Mouse (Mus musculus) limb, embryonic 13.5 days (tissue): Measurements from ENCODE around the gene Fam19a5. TPM values are rescaled to one million over a fixed set of nuclear protein-coding genes. Genes with fewer than 3 reads are reported as not detected.

Experiments used
- ATAC-seq: fragments of 200-750 bp; cut with Nextera tagmentation; 2 replicates; pipeline ENCODE4 v1.8.0; 2017; ENCODE audit warnings: low read depth, moderate number of reproducible peaks, moderate TSS enrichment; ENCODE audit not compliant: low FRiP score
- H3K27ac ChIP-seq: fragments of 300-500 bp; sonication (generic); 2 replicates; pipeline ENCODE4 v1.5.1; 2015; ENCODE audit warnings: inconsistent platforms, mild to moderate bottlenecking, moderate library complexity
- H3K27me3 ChIP-seq: fragments of 300-500 bp; sonication (generic); 2 replicates; pipeline ENCODE4 v1.6.1; 2015; ENCODE audit warnings: mild to moderate bottlenecking, inconsistent platforms
- H3K36me3 ChIP-seq: fragments of 300-500 bp; sonication (generic); 2 replicates; pipeline ENCODE4 v1.6.1; 2015; ENCODE audit warnings: inconsistent platforms, mild to moderate bottlenecking, moderate library complexity
- H3K4me1 ChIP-seq: fragments of 300-500 bp; sonication (generic); 2 replicates; pipeline ENCODE4 v1.6.1; 2015; ENCODE audit warnings: inconsistent platforms
- H3K4me2 ChIP-seq: fragments of 300-500 bp; sonication (generic); replicated peaks from 2 replicates; pipeline ENCODE4 v1.6.1; 2015; ENCODE audit warnings: inconsistent platforms, mild to moderate bottlenecking, moderate library complexity
- H3K4me3 ChIP-seq: fragments of 300-500 bp; sonication (generic); 2 replicates; pipeline ENCODE4 v1.5.1; 2015; ENCODE audit warnings: moderate library complexity, mild to moderate bottlenecking, inconsistent platforms
- H3K9ac ChIP-seq: fragments of 300-500 bp; sonication (generic); 2 replicates; pipeline ENCODE4 v1.6.1; 2015; ENCODE audit warnings: mild to moderate bottlenecking, inconsistent platforms
- H3K9me3 ChIP-seq: fragments of 300-500 bp; sonication (generic); 2 replicates; pipeline ENCODE4 v1.6.1; 2016; ENCODE audit warnings: inconsistent platforms
- WGBS: fragments of 180-500 bp; shearing (Covaris S2); methylation state at CpG from one replicate; pipeline ENCODE4 v1.1.7; 2015; 5-methylcytosine and 5-hydroxymethylcytosine counted together
- polyA plus RNA-seq: library from polyadenylated mRNA; unstranded; fragments of >200 nt; fragmentation: Nextera tagmentation; extraction: Ambion mirVana; gene quantifications from 2 replicates; pipeline ENCODE4 v1.2.1, GENCODE M21; 2015

Fam19a5 gene
- polyA plus RNA-seq, 1 experiment from 2014 or later, result 4.8 TPM

GRCm38 (mm10) chr15:87550756-87551155, 6.7 kb downstream of the Fam19a5 start:
- H3K9me3 ChIP-seq, result no peaks in the 10 kb centered on the region
- no peak overlapping the region for H3K4me2 ChIP-seq
- H3K27ac ChIP-seq, result no peak overlapping the region
- no peak for ATAC-seq
- no peak overlapping the region for H3K4me3 ChIP-seq
- no peak overlapping the region for H3K9ac ChIP-seq
- H3K27me3 ChIP-seq, result peaks cover 51% of the 10 kb centered on the region
- 43% methylated on average over 5 of the region's 5 CpGs for WGBS
- no peaks in the 10 kb centered on the region for H3K36me3 ChIP-seq
- H3K4me1 ChIP-seq, result no peaks in the 10 kb centered on the region

- H3K4me3 ChIP-seq, result no peak overlapping the region
- peaks cover 43% of the 10 kb centered on the region for H3K27me3 ChIP-seq
- no peaks in the 10 kb centered on the region for H3K4me1 ChIP-seq
- no peak overlapping the region for H3K4me2 ChIP-seq
- H3K27ac ChIP-seq, result no peak overlapping the region
- no peak for ATAC-seq
- no peaks in the 10 kb centered on the region for H3K9me3 ChIP-seq
- no peak overlapping the region for H3K9ac ChIP-seq
- no peaks in the 10 kb centered on the region for H3K36me3 ChIP-seq
- WGBS, result 29% methylated on average over 8 of the region's 8 CpGs
Observed at GRCm38 (mm10) chr15:87551556-87551955, 7.5 kb downstream of the Fam19a5 start.

- no peaks in the 10 kb centered on the region for H3K4me1 ChIP-seq
- H3K27me3 ChIP-seq, result peaks cover 8% of the 10 kb centered on the region; the same call in 1 of the 2 replicates
- no peak overlapping the region for H3K4me3 ChIP-seq
- H3K27ac ChIP-seq, result no peak overlapping the region
- no peak overlapping the region for H3K4me2 ChIP-seq
- WGBS, result 78% methylated on average over 9 of the region's 9 CpGs
- H3K9ac ChIP-seq, result no peak overlapping the region
- H3K36me3 ChIP-seq, result no peaks in the 10 kb centered on the region
- H3K9me3 ChIP-seq, result no peaks in the 10 kb centered on the region
- ATAC-seq, result no peak
Observed at GRCm38 (mm10) chr15:87555811-87556210, 11.7 kb downstream of the Fam19a5 start.

- peaks cover 7% of the 10 kb centered on the region for H3K4me1 ChIP-seq
- H3K4me2 ChIP-seq, result no peak overlapping the region
- 84% methylated on average over 5 of the region's 5 CpGs for WGBS
- H3K27ac ChIP-seq, result no peak overlapping the region
- no peaks in the 10 kb centered on the region for H3K27me3 ChIP-seq
- H3K9ac ChIP-seq, result no peak overlapping the region
- H3K36me3 ChIP-seq, result no peaks in the 10 kb centered on the region
- no peak for ATAC-seq
- H3K9me3 ChIP-seq, result no peaks in the 10 kb centered on the region
- H3K4me3 ChIP-seq, result no peak overlapping the region
Observed at GRCm38 (mm10) chr15:87564331-87564730, 20.2 kb downstream of the Fam19a5 start.

DNA sequence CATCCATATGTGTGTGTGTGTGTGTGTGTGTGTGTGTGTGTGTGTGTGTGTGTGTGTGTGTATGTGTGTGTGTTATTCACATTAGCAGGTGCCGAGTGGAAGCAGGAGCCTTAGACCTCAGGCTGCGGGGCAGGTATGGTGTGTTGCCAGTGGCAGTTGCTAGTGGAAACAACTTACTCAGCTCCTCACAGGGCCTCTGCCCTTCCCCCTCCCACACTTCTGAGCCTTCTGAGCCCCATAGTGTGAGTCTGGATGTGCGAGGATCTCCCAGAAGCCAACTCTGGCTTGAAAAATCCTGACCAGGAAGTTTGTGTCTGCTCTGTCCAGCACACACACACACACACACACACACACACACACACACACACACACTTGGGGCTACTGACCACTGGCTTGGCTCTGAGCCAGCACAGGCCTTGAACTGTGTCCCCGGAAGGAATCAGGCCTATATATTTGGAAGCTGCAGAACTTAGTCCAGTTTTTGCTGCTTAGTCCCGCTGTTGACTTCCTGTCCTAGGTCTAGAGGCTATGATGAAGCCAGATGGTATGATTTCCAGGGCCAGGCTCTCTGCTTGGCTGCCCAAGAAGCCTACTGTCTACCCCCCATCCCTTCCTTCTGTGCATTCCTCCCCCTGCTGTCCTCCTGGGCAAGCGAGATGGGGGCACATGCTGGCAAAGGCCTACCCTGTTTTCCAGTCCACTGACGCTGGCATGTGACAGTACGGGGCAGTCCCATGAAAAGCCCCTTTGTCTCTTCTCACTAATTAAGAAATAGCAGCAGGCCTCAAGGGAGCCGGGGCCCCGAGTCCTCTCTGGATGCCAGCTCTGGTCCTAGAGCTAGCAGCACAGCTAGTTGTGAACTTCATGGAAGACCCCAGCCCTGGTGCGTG, 22.2 kb downstream of the Fam19a5 start:
- no peaks in the 10 kb centered on the region for H3K9me3 ChIP-seq
- no peak overlapping the region for H3K9ac ChIP-seq
- no peaks in the 10 kb centered on the region for H3K27me3 ChIP-seq
- no peak for ATAC-seq
- H3K4me2 ChIP-seq, result no peak overlapping the region
- H3K27ac ChIP-seq, result no peak overlapping the region
- H3K4me1 ChIP-seq, result peaks cover 7% of the 10 kb centered on the region
- no peak overlapping the region for H3K4me3 ChIP-seq
- no peaks in the 10 kb centered on the region for H3K36me3 ChIP-seq
- 72% methylated on average over 11 of the region's 11 CpGs for WGBS

DNA sequence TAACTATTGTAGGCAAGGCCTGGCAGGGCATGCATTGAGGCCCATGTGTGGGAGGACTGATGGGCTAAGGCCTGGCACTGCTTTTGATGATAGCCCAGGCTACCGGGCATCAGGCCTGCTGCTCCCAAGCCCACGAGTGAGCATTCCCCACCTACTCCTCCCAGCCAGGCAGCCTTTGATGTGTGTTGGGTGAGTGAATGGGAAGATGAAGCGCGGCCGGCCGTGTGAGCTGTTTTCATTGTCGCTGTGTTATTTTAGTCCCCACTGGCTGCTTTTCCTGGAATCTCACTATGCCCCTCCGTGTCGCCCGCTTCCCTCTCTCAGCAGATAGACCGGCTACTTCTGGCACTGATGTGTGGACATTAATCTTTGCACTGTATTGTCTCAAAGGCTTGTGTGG, 26.1 kb downstream of the Fam19a5 start:
- Histone ChIP-seq H3K27ac (no peak overlapping the region), H3K36me3 (no peaks in the 10 kb centered on the region), H3K4me2 (no peak overlapping the region), H3K9ac (no peak overlapping the region), H3K9me3 (no peaks in the 10 kb centered on the region), H3K4me3 (no peak overlapping the region), H3K4me1 (peaks cover 7% of the 10 kb centered on the region), H3K27me3 (no peaks in the 10 kb centered on the region)
- WGBS, result 81% methylated on average over 11 of the region's 11 CpGs
- ATAC-seq, result no peak

- Histone ChIP-seq H3K9ac (no peak overlapping the region), H3K27me3 (no peaks in the 10 kb centered on the region), H3K4me2 (no peak overlapping the region), H3K27ac (no peak overlapping the region), H3K4me1 (no peaks in the 10 kb centered on the region), H3K9me3 (no peaks in the 10 kb centered on the region), H3K4me3 (no peak overlapping the region), H3K36me3 (no peaks in the 10 kb centered on the region)
- 90% methylated on average over 5 of the region's 5 CpGs for WGBS
- ATAC-seq, result no peak
Observed at GRCm38 (mm10) chr15:87579861-87580260, 35.8 kb downstream of the Fam19a5 start.

DNA sequence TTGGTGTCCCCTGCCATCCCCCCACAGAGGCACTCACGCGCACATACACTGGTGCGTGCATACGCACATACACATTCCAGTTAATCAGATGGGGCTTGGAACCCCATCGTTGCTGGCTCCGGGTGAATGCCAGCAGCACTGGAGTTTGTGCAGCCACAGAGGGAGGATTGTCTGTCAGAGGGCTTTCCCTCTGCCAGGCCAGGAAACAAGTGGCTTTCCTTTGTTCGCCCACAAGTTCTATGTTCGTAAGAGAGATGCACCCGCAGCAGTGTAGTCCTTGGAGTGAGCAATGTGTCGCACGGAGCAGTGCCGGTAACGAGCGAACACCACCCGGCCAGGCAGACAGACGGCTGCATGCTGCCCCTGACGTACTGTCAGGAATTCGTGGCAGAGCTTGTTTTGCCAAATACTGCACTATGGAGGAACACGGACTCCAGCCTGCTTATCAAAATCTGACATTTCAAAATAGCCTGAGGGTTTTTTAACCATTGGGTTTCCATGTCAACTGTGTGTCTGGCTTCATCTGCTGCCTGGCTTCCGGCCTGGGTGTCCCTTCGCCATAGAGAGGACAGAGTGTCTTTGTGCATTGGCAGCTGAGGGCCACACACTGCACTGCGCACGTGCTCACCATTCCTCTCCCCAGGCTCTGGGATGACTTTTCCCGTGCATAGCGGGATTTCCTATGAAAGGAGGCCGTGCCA, 40.0 kb downstream of the Fam19a5 start:
- 80% methylated on average over 26 of the region's 26 CpGs for WGBS
- no peak for ATAC-seq

DNA sequence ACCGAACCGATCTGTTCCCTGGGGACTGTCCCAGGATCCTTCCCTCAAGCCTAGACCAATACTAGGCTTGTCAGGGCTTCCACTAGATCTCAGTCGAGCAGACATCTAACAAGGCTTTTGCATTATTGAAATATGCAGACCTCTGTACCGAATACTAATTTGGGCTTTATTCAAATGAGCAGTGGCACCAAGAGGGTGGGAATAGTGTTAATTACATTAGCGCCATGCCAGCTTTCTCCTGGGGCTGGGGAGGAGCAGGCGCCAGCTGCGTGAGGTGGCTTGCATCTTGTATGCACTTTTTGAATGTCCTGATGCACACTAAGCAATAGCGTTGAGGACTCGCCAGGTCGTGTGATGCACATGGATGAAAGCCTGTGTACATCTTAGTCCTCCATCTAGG, 46.9 kb downstream of the Fam19a5 start:
- Histone ChIP-seq H3K4me3 (no peak overlapping the region), H3K27me3 (no peaks in the 10 kb centered on the region), H3K9ac (no peak overlapping the region), H3K9me3 (no peaks in the 10 kb centered on the region), H3K4me1 (no peaks in the 10 kb centered on the region), H3K27ac (no peak overlapping the region), H3K36me3 (no peaks in the 10 kb centered on the region), H3K4me2 (no peak overlapping the region)
- ATAC-seq, result no peak
- 90% methylated on average over 10 of the region's 10 CpGs for WGBS

More for the DNA sequence above, 40.0 kb downstream of the Fam19a5 start:
- no peak overlapping the region for H3K4me3 ChIP-seq
- no peak overlapping the region for H3K9ac ChIP-seq
- H3K27ac ChIP-seq, result no peak overlapping the region
- H3K4me2 ChIP-seq, result no peak overlapping the region
- H3K36me3 ChIP-seq, result no peaks in the 10 kb centered on the region
- no peaks in the 10 kb centered on the region for H3K4me1 ChIP-seq
- H3K27me3 ChIP-seq, result no peaks in the 10 kb centered on the region
- no peaks in the 10 kb centered on the region for H3K9me3 ChIP-seq

DNA sequence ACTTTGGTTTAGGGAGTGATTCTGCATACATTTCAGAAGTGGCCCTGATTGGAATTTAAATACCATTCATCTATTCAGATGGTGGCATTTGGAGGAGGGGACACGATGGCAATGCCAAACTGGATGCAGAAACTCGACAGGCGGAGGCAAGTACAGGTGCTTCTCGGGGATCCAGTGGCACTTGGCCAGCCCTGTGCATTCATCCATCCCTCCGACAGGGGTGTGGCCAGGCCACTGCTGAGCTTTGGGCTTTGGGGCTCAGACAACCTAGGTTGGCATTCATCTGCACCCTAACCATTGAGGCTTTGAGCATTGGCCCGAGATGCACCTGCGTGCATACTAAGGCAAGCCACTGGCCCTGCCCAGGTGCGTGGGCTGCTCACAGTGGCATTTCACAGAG, 52.6 kb downstream of the Fam19a5 start:
- no peak for ATAC-seq
- H3K9ac ChIP-seq, result no peak overlapping the region
- H3K4me3 ChIP-seq, result no peak overlapping the region
- WGBS, result 91% methylated on average over 8 of the region's 8 CpGs
- H3K4me1 ChIP-seq, result no peaks in the 10 kb centered on the region
- H3K36me3 ChIP-seq, result no peaks in the 10 kb centered on the region
- no peaks in the 10 kb centered on the region for H3K9me3 ChIP-seq
- no peak overlapping the region for H3K27ac ChIP-seq
- H3K4me2 ChIP-seq, result no peak overlapping the region
- no peaks in the 10 kb centered on the region for H3K27me3 ChIP-seq

DNA sequence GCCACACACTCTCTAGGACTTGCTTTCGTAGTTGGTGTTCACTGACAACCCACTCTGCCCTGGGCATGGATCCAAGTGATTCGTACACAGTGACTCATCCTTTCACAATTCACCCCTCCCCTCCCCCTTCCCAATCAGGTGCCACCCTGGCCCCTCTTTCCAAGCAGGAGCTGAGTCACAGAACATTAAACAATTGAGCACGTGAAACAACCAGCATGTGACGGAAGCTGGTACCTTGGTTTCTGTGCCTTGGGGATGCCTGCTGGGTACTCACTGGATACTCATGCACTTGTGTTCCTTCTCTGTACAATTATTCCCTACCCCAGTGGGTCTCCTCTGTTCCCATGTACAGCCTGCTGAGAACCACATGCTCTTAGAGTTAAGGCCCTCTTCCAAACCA, 53.0 kb downstream of the Fam19a5 start:
- Histone ChIP-seq H3K4me1 (no peaks in the 10 kb centered on the region), H3K27me3 (no peaks in the 10 kb centered on the region), H3K9ac (no peak overlapping the region), H3K27ac (no peak overlapping the region), H3K4me2 (no peak overlapping the region), H3K9me3 (no peaks in the 10 kb centered on the region), H3K4me3 (no peak overlapping the region), H3K36me3 (no peaks in the 10 kb centered on the region)
- WGBS, result 78% methylated on average over 4 of the region's 4 CpGs
- ATAC-seq, result no peak

DNA sequence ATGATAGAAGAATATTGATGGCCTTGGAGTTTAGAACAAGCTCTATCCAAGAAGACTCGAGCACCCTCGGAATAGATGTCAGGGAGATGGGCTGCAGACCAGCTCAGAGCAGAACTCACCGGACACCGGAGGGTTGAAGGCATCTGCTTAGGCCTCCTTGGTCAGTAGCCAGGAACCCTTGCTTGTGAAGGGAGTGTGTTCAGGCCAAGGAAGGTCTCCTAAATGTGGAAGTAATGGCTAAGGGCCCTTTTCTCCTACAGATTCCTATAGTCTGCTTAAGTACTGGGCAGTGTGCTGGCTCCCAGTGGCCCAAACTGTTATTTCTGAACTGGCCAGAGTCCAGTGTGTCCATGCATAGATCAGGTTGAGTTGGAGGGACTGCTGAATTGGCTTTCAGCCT, 53.7 kb downstream of the Fam19a5 start:
- Histone ChIP-seq H3K36me3 (no peaks in the 10 kb centered on the region), H3K4me2 (no peak overlapping the region), H3K27ac (no peak overlapping the region), H3K4me3 (no peak overlapping the region), H3K27me3 (no peaks in the 10 kb centered on the region), H3K9ac (no peak overlapping the region), H3K4me1 (no peaks in the 10 kb centered on the region), H3K9me3 (no peaks in the 10 kb centered on the region)
- 91% methylated on average over 4 of the region's 4 CpGs for WGBS
- ATAC-seq, result no peak
